Mouse (Mus musculus): ENCODE results near the gene Rag2.
A peak's percentile ranks its signal among the peaks of the same experiment; 100 is the strongest.

The Rag2 gene

DNA sequence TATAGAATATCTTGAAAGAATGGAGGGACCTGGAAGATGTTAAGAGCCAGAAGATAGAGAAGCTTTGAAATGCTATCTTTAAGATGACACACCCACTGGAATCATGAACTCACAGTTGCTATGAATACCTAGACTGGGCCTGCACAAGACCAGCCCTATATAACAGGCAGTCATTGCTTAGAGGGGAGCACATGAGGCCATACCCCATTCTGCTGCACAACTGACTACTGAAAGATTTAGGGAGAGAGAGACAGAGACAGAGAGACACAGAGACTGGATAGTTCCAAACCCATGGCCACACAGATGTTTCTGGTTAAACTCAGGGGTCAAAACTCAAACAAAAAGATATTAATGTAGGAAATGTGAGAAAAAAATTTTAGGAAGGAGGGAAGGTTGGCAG lies 2.7 kb downstream of the Rag2 start:
- no peak for DNase-seq

DNA sequence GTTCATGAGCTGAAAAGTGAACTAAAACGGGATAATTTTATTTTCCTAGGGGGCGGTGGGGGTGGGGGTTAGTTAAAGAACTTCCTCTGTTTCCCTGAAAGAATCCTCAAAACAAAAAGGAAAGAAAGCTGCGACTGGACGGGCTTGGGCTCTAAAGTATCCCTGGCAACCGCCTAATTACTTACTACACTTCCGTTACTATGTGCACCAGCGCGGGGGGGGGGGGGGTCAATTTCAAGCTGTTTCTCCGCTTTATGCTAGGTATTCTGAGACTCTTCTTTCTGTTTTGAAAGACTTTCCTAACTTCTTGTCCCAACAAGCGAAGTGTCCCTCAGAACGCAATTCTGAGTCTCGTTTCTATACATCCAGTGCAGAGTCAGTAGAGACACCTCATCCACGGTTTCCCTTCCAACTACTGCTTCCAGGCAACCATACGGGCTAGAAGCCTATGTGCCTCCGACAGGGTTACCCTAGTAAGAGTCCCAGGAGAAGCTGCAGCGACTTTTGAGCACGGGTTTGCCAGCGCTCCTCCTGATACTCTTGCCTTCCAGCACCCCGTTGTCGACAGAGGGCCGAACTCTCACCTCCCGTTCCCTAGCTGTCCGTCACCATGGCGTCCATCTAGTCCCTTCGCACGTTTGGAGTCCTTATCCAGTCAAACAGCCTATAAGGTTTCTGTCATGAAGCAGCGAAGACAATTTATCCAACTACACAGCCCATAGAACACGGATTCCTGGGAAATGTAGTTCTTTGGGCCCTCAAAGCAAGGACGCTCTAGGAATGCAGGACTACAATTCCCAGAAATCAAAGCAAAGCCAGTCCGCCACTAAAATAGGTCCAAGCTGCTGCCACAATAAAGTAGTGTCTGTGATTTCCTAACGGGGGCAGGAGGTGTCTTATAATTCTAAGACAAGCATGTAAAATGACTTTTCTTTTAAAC lies 4.0 kb downstream of the Rag2 start:
- peak; percentile 75 to 93 for DNase-seq

DNA sequence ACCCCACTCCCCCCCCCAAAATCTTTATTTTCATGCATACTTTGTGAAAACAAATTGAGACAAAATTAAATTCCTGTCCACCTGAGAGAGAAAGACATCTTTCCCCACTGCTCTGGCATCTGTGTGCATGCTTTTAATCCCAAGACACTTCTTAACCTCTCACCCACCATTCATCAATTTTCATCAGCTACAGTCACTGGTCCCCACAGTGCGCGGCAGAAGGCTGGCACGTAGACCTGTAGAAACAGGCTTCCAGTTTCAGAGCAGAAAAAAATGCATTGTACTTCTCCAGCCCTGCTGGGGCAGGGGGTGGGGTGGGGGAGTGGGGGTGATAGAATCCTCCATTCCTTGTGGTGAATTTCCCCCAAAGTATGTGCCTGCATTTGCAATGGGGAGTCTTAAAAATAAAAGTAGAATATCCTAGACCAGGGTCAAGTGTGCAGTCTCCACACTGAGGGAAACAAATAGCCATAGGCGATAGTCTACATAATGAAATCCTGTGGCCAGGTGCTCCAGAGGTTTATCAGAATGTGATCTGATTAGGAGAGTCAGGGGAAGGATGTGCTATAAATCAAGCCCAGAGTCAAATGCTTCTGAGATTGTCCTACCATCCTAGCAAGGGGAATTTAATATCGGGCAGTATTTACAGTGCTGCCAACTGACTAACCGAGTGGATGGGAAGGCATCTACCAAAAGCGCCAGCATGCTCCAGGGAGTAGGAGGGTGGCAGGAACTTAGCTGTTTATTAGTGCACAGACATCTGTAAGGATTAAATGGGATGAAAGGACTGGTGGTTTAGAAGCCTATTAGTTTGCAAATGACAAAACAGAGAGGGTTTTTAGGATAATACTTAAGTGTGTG lies 14.7 kb downstream of the Rag2 start:
- DNase-seq: no peak

DNA sequence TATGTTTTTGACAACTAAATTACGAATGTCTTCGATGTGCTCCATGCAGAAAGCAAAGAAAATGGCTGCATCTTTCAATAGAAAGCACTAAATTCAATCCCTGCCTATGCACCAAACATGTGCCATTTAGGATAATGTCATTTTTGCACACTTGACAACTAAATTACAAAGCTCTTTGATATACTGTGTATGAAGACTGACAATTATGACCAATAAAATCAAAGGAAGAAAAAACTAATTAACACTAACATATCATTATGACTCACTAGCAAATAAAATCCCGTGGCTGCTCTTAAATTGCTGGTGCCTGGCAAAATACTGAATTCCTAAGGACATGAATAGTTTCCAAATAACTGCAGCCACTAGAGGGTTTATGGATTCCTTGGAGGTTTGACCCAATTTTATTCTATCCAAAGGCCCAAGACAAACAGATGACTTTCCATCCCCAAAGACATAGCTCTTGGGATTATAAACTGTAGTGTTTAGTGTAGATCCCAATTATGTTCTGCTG lies 15.4 kb downstream of the Rag2 start:
- DNase-seq: no peak

DNA sequence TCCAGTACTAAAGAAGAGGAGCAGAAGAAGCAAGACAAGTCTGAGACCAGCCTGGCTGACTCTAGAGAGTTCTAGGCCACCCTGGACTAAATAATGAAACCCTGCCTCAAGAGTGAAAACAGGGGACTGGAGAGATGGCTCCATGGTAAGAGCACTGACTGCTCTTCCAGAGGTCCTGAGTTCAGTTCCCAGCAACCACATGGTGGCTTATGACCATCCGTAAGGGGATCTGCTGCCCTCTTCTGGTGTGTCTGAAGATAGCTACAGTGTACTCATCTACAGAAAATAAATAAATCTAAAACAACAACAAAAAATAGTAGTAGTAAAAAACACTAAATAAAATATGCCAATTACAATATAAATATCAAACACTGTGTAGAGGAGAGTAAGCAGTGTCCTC lies 21.3 kb downstream of the Rag2 start:
- no peak for DNase-seq

DNA sequence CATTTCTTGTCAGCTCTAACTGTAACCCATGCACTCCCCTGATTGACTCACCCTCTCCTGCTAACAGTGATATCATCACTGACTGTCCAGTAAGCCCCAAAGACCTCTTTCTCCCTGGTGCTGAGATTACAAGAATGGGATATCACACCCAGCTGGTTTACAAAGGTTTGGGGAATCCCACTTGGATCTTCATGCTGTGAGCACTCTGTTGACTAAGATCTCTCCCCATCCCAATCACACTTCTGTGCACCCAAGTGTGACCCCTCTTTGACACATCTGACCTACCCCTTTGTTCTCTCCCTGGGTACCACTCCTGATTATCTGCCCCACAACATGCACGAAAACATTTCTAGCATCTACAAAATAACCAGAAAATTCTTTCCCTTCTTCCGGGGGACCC lies 23.8 kb downstream of the Rag2 start:
- DNase-seq: no peak

DNA sequence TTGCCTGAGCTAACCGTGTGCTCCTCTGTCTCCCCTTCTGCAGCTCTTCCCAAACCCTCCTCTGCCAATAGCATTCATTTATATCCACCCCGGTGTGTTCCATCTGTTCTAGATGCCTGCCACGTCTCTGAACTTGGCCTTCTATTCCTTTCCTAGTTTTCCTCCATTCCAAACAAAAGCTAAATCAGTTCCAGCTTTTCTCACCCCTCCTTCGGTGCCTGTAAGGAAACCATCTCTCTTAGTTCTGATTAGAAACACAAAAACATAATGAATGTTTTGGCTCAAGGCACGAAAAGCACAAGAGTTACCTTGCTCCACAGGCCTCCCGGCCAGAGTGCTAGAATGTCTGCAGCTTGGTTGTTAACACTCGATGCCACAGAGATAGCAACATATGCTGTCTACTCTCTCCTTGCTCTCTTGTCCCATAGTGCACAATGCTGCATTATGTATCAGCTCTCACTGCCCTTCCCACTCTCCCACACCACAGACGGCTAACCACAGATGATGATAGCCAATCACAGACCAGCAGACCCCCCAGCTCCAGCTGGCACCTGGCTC lies 24.7 kb downstream of the Rag2 start, which contains the start of the genes Rag1 and B230118H07Rik:
Rag1 (minus strand) TSS at position 388 of the 558 bp plus-strand sequence.
B230118H07Rik (minus strand) TSS at position 419 of the 558 bp plus-strand sequence.
- DNase-seq: peak; percentile 69 to 84

DNA sequence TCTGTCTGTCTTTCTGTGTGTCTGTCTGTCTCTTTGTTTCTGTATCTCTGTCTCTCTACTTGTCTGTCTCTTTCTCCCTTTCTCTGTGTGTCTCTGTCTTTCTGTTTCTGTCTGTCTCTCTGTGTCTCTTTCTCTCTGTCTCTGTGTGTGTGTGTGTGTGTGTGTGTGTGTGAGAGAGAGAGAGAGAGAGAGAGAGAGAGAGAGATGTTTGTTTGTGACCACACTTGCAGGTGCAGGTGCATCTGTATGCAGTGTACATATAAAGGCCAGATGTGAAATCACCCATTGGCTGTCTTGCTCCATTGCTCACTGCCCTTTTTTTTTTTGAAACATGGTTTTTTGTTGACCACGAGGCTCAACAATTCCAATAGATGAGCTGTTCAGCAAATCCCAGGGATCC lies 25.9 kb downstream of the Rag2 start:
- DNase-seq: no peak

DNA sequence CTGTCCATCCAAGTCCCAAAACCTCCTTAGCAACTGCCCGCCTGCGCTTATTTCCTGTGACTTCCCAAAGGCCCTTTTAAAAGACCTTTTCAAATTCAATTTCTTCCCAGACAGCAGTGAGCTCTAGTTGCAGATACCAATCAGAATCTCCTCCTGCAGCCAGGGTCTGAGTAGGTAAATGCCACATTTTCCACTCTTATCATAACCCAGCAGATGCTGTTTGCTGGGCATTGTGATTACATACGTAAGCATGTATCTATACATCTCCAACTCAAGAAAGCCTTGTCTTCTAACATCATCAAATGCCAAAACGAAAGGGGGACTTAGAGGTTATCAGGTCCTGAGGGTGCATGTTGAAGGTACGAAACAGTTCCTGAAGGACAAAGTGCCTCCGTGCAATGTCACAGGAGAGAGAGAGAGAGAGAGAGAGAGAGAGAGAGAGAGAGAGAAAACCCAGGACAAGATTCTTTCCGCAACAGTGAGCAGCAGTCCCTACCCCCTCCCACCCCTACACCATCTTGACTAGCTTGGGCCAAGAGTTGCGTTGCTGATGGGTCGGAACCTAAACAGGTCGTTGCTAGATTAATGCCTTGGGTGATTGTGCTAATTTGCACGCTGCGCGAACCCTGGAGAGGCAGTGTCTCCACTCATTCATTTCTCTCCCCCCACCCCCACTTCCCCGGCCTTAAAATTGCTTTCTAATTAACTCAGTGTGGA lies 27.8 kb downstream of the Rag2 start:
- no peak for DNase-seq

DNA sequence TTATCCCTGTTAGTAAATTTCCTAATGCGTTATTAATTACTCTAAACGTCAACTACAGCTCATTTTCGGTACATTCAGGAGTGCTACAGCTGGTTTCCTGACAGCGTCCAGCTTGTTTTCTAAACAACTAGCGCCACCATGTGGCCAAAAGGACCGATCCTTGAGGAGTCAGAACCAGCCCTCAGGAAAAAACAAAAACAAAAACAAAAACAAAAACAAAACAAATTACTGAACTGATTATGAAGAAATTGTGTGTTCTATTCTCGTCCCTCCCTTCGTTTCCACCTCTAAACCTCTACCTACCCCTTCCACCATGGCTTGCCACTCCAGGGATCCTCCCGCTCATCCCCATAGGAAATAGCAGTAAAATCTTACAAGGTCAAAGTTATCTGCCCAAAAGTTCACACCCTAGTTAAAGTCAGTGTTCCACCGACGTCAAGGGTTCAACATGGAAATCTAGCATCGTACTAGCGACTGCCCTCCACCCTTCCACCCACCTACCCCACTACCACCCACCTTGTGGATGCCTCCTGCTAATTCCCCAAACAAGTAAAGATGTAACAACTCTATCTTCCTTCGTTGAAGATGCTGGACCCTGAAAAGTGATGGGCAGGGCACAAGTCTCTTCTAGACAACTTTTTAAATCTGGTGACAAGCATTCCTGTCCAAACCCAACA lies 28.5 kb downstream of the Rag2 start:
- DNase-seq: peak; percentile 93 to 96

DNA sequence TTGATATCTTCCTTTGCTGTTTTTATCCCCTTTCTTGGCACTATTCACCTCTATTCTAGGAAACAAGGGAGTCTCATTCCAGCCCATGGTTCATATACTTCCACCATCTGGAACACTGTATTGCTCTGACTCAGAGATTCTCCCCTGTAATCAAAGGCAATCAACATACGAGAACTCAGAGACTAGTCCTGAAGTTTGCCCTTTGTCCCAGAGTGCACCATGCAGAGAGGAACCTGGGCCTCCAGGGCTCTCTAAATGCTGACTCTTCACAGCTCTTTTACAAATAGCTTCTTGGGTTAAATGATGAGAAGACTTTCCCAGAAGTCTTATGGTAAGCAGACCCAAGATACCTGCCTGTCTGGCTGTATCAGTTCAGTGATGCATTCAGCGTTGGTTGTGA lies 36.0 kb downstream of the Rag2 start:
- no peak for DNase-seq

DNA sequence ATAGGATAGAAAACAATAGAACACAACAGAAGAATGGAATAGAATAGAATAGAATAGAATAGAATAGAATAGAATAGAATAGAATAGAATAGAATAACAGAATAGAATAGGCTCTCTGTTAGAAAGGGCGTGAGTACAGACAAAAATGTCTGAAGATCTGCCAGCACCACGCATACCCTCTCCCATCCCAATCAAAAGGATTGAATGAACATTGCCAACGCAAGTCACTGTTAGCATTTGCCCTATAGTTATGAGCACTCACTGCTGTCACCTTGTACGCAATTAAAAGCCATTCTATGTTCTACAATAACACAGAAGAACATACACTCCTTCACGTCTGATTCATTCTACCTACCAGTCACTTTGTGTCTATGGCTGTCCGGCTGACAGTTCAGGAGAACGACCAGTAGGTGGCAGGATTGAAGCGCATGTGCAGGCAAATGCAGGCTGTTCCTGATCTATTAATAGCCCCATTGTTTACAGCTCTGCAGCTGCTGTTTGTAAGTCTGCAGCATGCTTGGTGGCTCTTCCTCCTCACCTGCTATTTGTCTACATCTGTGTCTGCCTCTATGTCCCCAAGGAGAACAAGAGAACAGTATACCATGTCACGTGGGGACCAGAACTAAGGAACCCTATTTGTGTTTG lies 40.7 kb downstream of the Rag2 start:
- DNase-seq: peak; percentile 85 to 89

DNA sequence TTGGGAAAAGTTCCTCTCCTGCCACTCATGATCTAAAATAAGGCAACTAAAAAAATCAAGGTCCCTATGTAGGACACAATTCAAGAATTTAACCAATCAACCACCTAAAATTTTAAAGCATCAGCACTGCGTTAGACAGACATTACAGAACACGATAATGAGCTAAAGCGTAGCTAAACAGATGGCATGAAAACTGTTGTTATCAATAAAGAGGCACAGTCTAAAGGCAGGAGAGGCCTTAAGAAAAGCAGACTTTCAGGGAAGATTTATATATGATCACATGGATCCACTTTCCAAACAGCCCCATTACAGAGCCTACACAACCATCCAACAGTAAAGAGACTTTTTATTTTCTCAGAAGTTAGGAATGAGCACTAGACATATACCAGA lies 41.2 kb downstream of the Rag2 start:
- no peak for DNase-seq

DNA sequence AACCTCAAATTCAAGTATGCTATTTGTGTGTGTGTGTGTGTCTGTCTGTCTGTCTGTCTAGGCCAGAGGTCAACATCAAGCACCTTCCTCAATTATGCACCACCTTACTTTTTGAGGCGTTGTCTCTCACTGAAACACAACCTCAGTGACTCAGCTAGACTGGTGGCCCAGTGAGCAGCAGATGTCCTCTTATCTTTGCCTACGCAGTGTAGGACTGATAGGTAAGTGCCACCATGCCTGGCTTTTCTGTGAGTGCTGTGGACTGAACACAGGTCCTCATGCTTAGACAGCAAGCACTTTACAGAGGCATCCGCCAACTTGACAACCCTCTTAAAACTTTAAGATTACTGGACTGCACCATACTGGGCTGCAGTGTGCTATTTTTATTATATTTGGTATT lies 44.2 kb downstream of the Rag2 start:
- DNase-seq: no peak

DNA sequence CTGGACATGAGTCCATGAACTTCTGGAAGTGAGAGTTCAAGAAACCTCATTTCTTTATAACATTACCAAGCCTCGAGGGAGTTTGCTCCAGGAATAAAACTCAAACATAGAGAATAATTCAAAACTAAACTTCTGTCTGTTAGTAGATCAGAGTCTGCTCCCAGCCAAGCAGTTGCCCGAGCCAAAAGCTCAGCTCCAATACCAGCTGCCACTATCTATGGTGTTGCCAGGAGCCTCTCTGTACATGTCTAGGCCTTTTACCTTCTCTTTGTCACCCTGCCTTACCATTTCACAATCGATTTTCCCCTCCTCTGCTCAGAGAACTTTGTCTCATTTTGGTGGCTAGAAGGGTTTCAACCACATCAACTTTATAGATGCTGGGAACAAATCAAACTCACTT lies 49.0 kb downstream of the Rag2 start:
- DNase-seq: peak; percentile 45 to 50

DNA sequence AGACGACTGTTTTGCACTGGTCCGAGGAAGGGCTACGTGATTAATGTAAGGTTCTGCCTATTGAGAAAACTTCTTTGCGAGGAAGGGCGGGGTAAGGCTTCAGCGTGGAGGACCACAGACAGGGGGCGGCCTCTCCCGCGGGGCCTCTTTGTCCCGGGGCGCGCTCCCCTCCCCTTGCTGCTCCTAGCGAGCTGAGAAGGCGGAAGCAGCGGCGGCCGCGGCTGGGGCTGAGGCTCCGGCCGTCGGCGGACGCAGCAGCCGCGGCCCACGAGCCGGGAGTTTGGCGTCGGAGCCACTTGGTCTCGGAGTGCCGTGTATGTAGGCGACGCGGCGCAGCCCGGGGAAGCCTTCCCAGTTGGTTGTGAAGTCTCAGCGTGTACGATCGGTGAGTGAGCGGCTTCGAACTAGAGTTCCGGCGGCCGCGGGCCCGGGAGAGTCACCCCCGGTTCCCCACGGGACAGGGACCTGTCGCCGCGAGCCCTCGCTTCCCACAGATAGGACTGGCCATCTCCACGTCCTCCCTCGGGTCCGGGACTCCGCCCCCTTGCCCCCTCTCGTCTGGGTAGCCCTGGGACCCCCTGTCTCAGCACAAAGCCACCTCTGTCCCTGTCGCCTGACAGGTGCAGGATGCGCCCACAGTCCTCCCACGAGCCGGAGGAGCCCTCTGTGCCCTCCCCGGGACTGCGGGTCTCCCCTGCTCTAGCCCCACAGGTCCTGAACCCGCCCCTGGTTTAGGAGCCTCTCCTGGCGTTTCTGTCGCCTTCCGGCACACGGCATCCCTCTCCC lies 53.9 kb downstream of the Rag2 start, which contains the start of gene Traf6:
Traf6 (plus strand) TSS at position 194 of the 786 bp plus-strand sequence.
- DNase-seq: peak; percentile 83 to 84

DNA sequence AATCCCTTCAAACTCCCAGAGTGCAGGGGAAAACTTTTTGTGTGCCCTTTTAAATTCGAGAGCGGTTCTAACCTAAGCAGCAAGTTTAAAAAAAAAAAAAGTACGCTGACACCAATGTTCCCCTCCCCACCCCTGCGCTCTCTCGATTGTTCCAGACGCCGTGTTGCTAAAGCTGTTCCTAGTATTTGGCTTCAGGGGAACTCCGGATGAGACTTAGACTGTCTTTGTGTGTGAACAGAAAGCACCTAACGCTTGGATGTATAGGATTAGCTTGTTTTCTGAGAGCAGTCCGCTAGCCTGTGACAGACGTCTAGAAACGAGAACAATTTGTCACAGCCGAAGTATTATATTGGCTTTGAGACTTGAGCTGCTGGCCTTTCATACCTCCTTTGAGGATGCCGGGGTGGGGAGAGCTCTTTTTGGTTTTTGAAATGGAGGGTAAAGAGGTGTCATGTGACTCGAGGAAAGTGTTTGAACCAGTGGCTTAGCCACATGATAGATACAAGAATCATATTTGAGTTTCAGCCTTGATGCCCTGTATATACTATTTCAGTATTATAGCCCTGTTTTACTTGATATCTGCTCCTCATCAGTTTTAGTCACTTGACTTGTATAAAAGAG lies 54.8 kb downstream of the Rag2 start:
- no peak for DNase-seq

All from cerebellum, postnatal 14 days (tissue).